Mouse (Mus musculus) adrenal gland, postnatal 10 days (tissue): ENCODE measurements at regions not wholly inside any gene's neighbourhood (a gene's known extent, or its start where the extent isn't known, plus 50 kb on each side); places are given as distances from the start of the nearest gene placed in this dataset.
A peak's percentile ranks its signal among the peaks of the same experiment; 100 is the strongest.

Experiments
- DNase-seq: peaks from one replicate; pipeline ENCODE4 v3.0.0; 2021; ENCODE audit warnings: mixed read lengths

DNA sequence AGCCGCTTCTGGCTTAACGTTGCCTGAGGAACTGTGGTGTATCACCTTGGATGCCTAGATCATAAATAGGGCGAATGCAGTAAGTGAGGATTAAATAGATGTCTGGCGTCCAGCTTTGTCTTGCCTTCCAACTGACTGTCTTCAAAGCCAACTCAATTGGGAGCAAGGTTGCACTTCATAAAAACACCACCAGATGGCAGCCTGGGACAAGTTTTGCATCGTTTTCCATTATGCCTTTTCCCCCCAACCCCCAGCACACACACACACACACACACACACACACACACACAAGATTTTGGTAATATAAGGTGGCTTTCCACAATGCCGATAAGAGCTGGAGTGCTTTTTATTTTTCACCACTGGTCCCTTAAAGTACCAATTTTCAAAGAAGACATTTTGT is 209.3 kb downstream of the Mtrr start:
- peak; percentile 12 for DNase-seq
